Mouse (Mus musculus) bone marrow, adult 2 months (tissue): ENCODE data around the gene Zfp61. TPM values are rescaled to one million over a fixed set of nuclear protein-coding genes. Genes with fewer than 3 reads are reported as not detected.
A peak's percentile ranks its signal among the peaks of the same experiment; 100 is the strongest.

Experiments
- H3K27ac ChIP-seq: fragments of 200-500 bp; 2 replicates; pipeline ENCODE4 v1.5.1; 2012; ENCODE audit warnings: low read depth, mild to moderate bottlenecking, control low read depth, inconsistent platforms, low read length; ENCODE audit not compliant: control insufficient read depth, poor library complexity, insufficient read depth
- H3K4me1 ChIP-seq: fragments of 200-500 bp; 2 replicates; pipeline ENCODE4 v1.6.1; 2011; ENCODE audit warnings: low read length; ENCODE audit not compliant: control insufficient read depth, insufficient read depth
- H3K4me3 ChIP-seq: fragments of 200-500 bp; replicated peaks from 2 replicates; pipeline ENCODE3; 2011; ENCODE audit warnings: mild to moderate bottlenecking, low read depth, low read length, control low read depth; ENCODE audit not compliant: control insufficient read depth
- CTCF ChIP-seq: fragments of 200-500 bp; IDR thresholded peaks from 2 replicates; pipeline ENCODE4 v1.5.1; 2011; ENCODE audit warnings: low read length, control low read depth; ENCODE audit not compliant: control insufficient read depth, insufficient read depth
- POLR2A ChIP-seq: fragments of 200-500 bp; IDR thresholded peaks from 2 replicates; pipeline ENCODE4 v1.6.1; 2011; ENCODE audit warnings: low read depth, mild to moderate bottlenecking, control low read depth, low read length, borderline replicate concordance; ENCODE audit not compliant: control insufficient read depth
- WGBS: fragments of 180-500 bp; shearing (Covaris S2); methylation state at CpG from one replicate; pipeline ENCODE4 v1.1.7; 2018; 5-methylcytosine and 5-hydroxymethylcytosine counted together
- polyA plus RNA-seq: library from polyadenylated mRNA; stranded (reverse); fragments of >200 nt; gene quantifications from 2 replicates; pipeline ENCODE4 v1.2.4, GENCODE M21; 2011; ENCODE audit warnings: low replicate concordance; ENCODE audit not compliant: missing spikeins, insufficient read depth, insufficient read length

Zfp61 gene
- polyA plus RNA-seq, 1 experiment: 14.4 TPM

- TF ChIP-seq POLR2A (no peak), CTCF (no peak)
- Histone ChIP-seq H3K4me3 (no peak overlapping the region), H3K4me1 (no peaks in the 10 kb centered on the region), H3K27ac (no peak overlapping the region)
- 78% methylated on average over 4 of the region's 4 CpGs for WGBS
Observed at GRCm38 (mm10) chr7:24274456-24274855, 26.6 kb downstream of the Zfp61 start.

- Histone ChIP-seq H3K27ac (no peak overlapping the region), H3K4me1 (no peaks in the 10 kb centered on the region), H3K4me3 (no peak overlapping the region)
- 89% methylated on average over 6 of the region's 6 CpGs for WGBS
- no peak for TF ChIP-seq CTCF
- no peak for TF ChIP-seq POLR2A
Observed at GRCm38 (mm10) chr7:24271191-24271590, 29.8 kb downstream of the Zfp61 start.

GRCm38 (mm10) chr7:24270288-24270672 is 30.8 kb downstream of the Zfp61 start, which contains the start of gene Zfp93:
Zfp93 (plus strand) TSS chr7:24270420.
- Histone ChIP-seq H3K4me1 (no peaks in the 10 kb centered on the region), H3K4me3 (peak within 1 kb of the TSS; percentile 60), H3K27ac (no peak within 1 kb of the TSS)
- TF ChIP-seq CTCF (no peak), POLR2A (no peak)
- 1% methylated on average over 12 of the region's 12 CpGs for WGBS

GRCm38 (mm10) chr7:24269667-24270287 is 31.3 kb downstream of the Zfp61 start:
- TF ChIP-seq POLR2A (no peak), CTCF (no peak)
- WGBS: 42% methylated on average over 7 of the region's 7 CpGs

GRCm38 (mm10) chr7:24269256-24269655 is 31.8 kb downstream of the Zfp61 start:
- no peak overlapping the region for H3K27ac ChIP-seq
- H3K4me1 ChIP-seq: no peaks in the 10 kb centered on the region
- TF ChIP-seq CTCF: no peak
- TF ChIP-seq POLR2A: no peak
- WGBS: 79% methylated on average over 3 of the region's 3 CpGs
- no peak overlapping the region for H3K4me3 ChIP-seq

More at GRCm38 (mm10) chr7:24269667-24270287, 31.3 kb downstream of the Zfp61 start:
- H3K4me1 ChIP-seq: no peaks in the 10 kb centered on the region
- H3K4me3 ChIP-seq: no peak overlapping the region
- no peak overlapping the region for H3K27ac ChIP-seq

GRCm38 (mm10) chr7:24268176-24269155 is 32.6 kb downstream of the Zfp61 start:
- TF ChIP-seq CTCF (no peak), POLR2A (no peak)
- 74% methylated on average over 24 of the region's 24 CpGs for WGBS

GRCm38 (mm10) chr7:24260000-24260312 is 41.1 kb downstream of the Zfp61 start:
- 85% methylated on average over 4 of the region's 4 CpGs for WGBS

More at GRCm38 (mm10) chr7:24268176-24269155, 32.6 kb downstream of the Zfp61 start:
- no peaks in the 10 kb centered on the region for H3K4me1 ChIP-seq
- no peak overlapping the region for H3K27ac ChIP-seq
- no peak overlapping the region for H3K4me3 ChIP-seq

GRCm38 (mm10) chr7:24259306-24259999 is 41.6 kb downstream of the Zfp61 start:
- TF ChIP-seq POLR2A (no peak), CTCF (no peak)
- 87% methylated on average over 13 of the region's 13 CpGs for WGBS

More at GRCm38 (mm10) chr7:24260000-24260312, 41.1 kb downstream of the Zfp61 start:
- Histone ChIP-seq H3K4me1 (no peaks in the 10 kb centered on the region), H3K4me3 (no peak overlapping the region), H3K27ac (no peak overlapping the region)
- TF ChIP-seq POLR2A (no peak), CTCF (no peak)

More at GRCm38 (mm10) chr7:24259306-24259999, 41.6 kb downstream of the Zfp61 start:
- Histone ChIP-seq H3K27ac (no peak overlapping the region), H3K4me1 (no peaks in the 10 kb centered on the region), H3K4me3 (no peak overlapping the region)
